Mouse (Mus musculus) retina, postnatal 1 day (tissue): Measurements from ENCODE around the gene Acsm4.

Experiments used
- DNase-seq: peaks from one replicate; pipeline ENCODE4 v3.0.0-alpha.2; 2012

The Acsm4 gene

DNA sequence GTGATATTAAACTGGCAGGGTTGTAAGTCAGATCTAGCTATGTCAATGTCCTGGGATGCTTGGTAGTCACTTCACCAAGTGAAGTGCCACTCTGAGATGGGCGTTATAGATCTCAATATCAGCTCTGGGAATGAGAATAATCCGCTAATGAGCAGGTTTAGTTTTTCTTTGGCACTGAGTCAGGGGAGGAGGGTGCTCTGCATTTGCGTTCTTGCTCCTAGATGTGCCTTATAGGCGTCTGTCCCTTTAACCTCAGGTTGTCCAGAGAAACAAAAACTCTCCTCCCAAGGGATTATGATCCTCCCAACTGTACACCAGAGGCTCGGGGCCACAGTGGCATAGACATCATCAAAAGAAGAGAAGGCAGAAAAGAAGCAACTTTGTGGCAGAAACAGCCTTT, at the start of gene Acsm4:
Gene Acsm4, plus strand, starts transcription at position 301 of the 400 bp plus-strand sequence.
- no peak for DNase-seq

- DNase-seq, result no peak
Measured at GRCm38 (mm10) chr7:119642307-119642706, 47.5 kb upstream of the Acsm4 start.

DNA sequence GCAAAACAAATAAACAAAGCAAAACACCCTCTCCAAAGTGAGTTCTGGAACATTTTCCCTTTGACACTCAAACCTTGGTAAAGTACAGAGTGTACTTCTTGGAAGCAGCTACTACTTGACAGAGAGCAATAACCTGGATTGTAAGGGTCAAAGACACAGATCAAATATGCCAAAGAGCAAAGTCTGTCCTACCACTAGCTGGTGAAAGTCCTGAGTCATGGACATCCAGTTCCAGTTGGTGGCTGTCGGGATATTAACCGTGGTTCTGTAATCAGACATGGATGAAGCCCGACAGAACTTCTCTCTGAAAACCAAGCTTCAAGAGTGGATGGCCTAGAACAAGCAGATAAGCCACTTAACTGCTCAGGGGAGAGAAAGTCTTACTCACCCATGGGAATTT, 21.9 kb upstream of the Acsm4 start:
- DNase-seq, result no peak

- no peak for DNase-seq
Measured at GRCm38 (mm10) chr7:119670395-119670794, 19.4 kb upstream of the Acsm4 start.

DNA sequence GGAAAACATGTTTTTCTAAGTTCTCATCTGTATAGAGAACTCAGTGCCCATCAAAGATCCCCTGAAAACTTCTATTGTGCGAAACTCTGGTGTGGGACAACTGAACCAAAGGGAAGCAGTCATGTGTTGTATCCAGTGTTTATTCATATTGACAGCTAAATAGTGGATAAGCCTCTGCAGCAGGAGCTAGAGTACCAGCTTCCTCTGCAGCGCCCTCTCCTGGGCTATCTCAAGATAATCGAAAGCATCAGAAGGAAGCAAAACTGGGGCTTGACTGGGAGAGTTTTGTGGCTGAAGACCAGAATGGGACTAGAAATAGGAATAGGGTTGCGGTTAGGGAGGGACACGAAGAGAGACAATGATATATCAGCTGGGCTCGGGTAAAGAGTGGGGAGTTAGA, 18.9 kb upstream of the Acsm4 start:
- DNase-seq, result peak; percentile 50

DNA sequence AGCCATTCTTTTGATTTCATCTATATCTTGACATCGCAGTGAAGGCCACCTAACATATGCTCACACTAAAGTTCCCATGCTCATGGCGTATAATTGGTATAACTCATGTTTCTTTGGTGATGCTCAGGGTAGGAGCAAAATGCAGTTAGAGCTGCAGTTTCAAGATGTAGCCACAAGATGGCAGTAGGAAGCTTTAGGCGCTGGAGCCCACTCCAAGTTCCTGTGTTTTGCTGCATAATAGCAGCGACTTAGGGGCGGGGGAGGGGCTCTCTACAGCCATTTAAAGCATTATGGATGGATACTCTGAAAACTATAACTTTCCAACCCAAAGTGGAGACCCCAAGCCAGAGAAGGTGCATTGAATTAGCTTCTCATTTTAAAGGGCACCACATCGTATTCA, 16.4 kb upstream of the Acsm4 start:
- peak; percentile 69 for DNase-seq

DNA sequence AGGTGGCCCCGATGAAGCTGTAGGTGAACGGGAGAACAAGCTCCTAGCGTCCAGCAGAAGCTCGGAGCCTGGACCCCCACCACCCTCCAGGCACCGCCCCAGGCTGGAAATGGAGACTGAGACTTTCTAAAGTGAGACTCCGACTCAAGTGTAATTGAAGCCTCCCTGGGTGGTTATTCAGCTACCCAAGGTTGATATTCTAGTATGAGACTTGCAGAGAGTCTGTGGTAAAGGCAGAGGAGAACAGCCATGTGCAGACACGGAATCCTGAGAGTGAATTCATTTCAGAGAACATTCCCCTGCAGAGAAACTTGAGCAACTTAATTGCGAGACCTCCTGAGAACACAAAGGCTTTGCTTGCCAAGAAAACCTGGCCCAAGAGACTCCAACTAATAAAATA, 9.7 kb upstream of the Acsm4 start:
- DNase-seq, result no peak

DNA sequence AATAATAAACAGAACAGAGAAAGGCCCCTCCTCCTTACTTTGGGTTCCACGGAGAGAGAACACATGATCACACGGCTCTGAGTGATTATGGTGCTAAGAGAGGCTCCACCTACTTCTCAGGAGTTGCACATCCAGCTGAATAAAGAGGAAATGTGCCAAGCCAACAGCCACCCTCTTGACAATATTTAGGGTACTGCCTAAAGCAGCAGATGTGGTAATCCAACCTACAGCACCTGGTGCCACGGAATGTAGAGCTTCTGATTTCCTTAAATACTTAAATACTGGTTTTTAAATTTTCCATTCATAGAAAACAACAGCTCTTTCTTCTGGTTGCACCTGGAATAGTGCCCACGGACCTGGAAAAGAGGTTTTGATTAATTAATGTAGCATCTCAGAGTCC, 7.1 kb upstream of the Acsm4 start:
- no peak for DNase-seq

DNA sequence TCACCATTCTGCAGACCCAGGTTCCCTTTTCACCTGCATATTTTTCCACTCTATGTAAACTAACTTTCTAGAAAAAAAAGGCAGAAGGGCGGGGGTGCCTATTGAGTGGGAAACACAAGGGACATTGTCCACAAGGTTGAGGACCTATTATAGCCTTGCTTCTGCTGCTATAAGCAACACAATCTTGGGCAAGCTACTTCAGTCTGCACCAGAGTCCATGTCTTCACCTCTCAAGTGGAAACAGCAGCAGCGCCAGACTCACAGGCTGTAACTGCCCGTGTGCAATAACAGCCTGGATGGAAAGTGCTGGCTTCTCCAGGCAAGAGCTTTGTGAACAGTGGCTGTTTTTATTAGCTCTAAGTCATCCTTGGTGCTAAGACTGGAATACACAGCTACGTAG, 2.5 kb downstream of the Acsm4 start:
- DNase-seq, result no peak

DNA sequence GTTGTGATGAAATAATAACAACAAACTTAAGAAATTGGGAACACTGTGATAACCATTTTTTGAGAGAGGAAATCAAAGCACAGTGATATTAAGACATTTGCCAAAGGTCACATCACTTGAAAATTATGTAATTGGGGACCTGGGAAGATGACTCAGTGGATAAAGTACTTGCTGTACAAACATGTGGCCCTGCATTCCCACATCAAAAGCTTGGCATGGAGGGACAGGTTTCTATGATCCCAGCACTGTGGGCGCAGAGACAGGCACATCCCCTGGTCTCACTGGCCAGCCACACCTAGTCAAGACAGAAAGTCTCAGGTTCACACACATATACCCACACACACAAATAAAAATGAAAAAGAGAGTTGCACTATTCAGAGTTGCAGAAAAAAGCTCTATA, 5.1 kb downstream of the Acsm4 start:
- DNase-seq, result no peak

DNA sequence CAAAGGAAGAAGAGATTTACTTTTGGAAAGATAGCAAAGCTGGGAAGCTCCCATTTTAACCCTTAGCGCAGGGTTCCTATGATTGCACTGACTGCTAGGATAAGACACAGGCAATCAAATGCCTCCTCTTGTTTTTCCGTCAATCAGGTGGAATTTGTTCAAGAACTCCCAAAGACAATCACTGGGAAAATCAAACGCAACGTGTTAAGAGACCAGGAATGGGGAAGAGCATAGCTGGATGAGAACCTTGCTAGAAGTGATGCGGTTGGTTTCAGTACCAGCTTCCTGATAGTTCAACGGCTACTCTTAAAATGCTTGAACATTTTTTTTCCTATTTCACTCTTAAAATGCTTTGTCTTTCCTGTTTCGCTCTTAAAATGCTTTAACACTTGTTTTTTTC, 24.3 kb downstream of the Acsm4 start:
- no peak for DNase-seq

GRCm38 (mm10) chr7:119720253-119720946, 30.6 kb downstream of the Acsm4 start, which contains the start of gene Thumpd1:
TSS of gene Thumpd1 (minus strand) at chr7:119720798.
- DNase-seq, result peak; percentile 96

DNA sequence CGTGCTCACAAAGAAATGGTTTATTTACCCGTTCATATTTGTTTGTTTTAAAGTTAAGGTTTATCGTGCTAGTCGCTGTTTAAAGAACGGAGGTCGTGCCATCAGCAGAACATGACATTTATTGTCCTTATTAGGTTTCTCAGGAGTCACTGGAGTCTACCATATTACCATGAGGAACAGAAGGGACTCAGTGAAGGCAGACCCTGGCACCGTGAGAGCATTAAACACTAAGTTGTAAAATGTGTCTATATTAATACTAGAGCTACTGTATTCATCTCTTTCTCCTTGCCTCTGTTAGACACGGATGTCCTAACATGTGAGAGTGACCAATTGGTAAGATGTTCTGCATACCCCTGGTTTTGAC, 31.1 kb downstream of the Acsm4 start:
- no peak for DNase-seq

DNA sequence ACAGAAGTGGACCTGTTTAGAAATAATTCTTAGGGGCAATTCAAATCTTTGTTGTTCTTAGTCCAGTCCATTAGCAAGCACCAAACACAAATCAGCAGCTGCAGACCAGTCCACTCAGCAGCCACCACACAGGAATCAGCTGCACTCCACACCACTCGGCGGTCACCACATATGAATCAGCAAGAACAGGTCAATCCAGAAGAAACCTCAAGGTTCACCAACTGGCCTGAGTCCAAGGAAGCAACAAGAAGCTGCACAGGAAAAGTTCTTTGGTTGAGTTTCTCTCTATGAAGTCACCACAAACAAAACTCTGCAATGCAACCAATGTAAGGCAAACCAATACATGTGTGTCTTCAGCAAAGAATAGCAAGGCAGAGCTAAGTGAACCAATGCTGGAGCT, 37.8 kb downstream of the Acsm4 start:
- DNase-seq, result no peak

- peak; percentile 32 for DNase-seq
Measured at GRCm38 (mm10) chr7:119731262-119731661, 41.4 kb downstream of the Acsm4 start.

DNA sequence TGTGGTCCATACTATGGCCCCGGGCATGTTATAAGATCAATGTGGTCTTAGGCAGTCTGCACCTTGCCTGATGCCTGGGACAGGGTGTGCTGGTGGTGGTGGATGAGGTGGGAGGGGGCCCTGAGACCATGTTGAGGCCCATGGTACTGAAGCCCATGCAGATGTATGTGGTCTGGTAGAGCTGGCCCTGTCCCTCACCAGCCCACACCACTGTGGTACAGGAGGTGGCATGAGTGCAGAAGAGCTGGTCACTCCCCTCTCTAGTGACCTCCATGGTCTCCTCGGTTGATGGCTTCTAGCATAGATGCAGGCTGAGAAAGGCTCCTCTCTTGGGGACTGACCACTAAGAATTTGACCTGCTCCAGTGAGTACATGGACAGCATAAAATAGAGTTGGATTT, 49.1 kb downstream of the Acsm4 start:
- no peak for DNase-seq

GRCm38 (mm10) chr7:119739798-119740468, 50.1 kb downstream of the Acsm4 start:
- DNase-seq, result peak; percentile 44

DNA sequence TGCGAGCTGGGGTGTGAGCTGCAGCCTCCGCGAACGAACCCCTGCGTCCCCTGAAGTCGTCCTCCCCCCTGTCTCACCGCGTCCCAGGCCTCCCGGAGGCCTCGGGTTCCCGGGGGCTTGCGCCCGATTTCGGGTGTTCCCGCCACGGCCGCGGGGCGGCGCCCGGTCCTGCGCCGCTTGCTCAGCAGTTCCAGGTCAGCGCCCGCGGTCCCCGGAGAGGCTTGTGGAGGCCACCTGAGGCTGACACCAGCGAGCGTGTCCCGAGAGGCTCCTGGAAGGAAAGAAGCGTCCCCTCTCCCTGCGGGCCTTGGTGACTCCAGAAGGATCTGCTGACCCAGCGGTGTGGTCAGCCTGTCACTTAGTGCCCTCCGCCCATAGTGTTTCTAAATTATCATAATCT, 54.5 kb downstream of the Acsm4 start:
- peak; percentile 70 for DNase-seq

DNA sequence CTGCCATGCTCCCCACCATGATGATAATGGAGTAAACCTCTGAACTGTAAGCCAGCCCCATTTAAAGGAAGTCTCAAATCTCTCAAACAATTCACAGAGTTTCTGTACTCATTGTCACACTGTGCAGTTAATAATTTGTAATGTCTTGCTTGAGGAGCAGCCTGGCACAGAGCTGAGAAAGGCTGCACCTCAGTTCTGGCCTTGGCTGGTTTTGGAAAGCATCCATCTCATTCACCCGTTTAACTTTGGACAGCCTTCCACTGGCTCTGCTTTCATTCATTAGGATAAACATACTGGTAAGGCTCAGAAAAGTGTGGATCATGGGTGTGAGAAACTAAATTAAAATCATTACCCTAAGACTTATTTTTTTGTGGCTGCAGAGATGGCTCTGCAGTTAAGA, 56.0 kb downstream of the Acsm4 start:
- no peak for DNase-seq

- DNase-seq, result no peak
Measured at GRCm38 (mm10) chr7:119748761-119749160, 58.9 kb downstream of the Acsm4 start.

- no peak for DNase-seq
Measured at GRCm38 (mm10) chr7:119749942-119750341, 60.1 kb downstream of the Acsm4 start.

- no peak for DNase-seq
Measured at GRCm38 (mm10) chr7:119753696-119754095, 63.9 kb downstream of the Acsm4 start.

- no peak for DNase-seq
Measured at GRCm38 (mm10) chr7:119760527-119760951, 70.7 kb downstream of the Acsm4 start, which contains the start of gene Acsm3. TSS of gene Acsm3 (plus strand) at chr7:119760923.

DNA sequence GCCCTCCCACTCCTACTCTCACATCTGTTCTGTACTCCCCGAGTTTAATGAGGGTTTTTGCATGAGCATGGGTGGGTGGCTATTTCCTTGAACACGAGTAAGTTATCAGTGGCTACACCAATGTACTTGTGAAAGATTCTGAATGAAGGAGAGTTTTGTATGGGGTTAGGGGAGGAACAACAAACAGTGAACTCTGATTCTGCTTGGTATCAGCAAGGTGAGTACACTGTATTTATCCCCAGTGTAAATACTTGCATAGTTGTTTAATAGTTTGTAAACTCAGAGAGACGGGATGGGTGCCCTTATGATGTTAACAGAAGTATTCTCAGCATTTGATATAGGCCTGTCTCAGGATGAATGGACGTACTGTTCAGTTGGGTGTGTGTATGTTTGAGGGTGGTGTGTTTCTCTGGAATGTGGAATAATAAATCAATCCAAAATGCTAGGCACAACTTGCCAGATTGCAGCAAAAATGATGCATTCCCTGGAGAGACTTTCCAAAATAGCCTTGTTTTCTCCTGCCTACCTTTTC, 72.4 kb downstream of the Acsm4 start:
- no peak for DNase-seq
